Mouse (Mus musculus) ZHBTc4 (cell line): ENCODE data around the gene Crb2.

Source experiments
- DNase-seq: peaks from one replicate; pipeline ENCODE4 v3.0.0-alpha.2; 2011; ENCODE audit warnings: low read depth, low spot score

Crb2 gene

GRCm38 (mm10) chr2:37776016-37776415 is at the start of gene Crb2:
TSS of gene Crb2 (plus strand) at chr2:37776249.
- DNase-seq = peak; percentile 59

- DNase-seq = no peak
Measured at GRCm38 (mm10) chr2:37731241-37731801, 44.7 kb upstream of the Crb2 start.

- peak; percentile 62 for DNase-seq
Measured at GRCm38 (mm10) chr2:37734979-37735806, 40.9 kb upstream of the Crb2 start.

GRCm38 (mm10) chr2:37735807-37736188 is 40.3 kb upstream of the Crb2 start:
- DNase-seq = no peak

GRCm38 (mm10) chr2:37741806-37742554 is 34.1 kb upstream of the Crb2 start:
- DNase-seq = no peak

GRCm38 (mm10) chr2:37744773-37745395 is 31.2 kb upstream of the Crb2 start:
- no peak for DNase-seq

- DNase-seq = no peak
Measured at GRCm38 (mm10) chr2:37746293-37747049, 29.6 kb upstream of the Crb2 start.

- no peak for DNase-seq
Measured at GRCm38 (mm10) chr2:37747909-37748308, 28.1 kb upstream of the Crb2 start.

- DNase-seq = peak; percentile 32
Measured at GRCm38 (mm10) chr2:37748442-37749066, 27.5 kb upstream of the Crb2 start.

- no peak for DNase-seq
Measured at GRCm38 (mm10) chr2:37749323-37749722, 26.7 kb upstream of the Crb2 start.

- no peak for DNase-seq
Measured at GRCm38 (mm10) chr2:37751114-37751513, 24.9 kb upstream of the Crb2 start.

- no peak for DNase-seq
Measured at GRCm38 (mm10) chr2:37756220-37756930, 19.7 kb upstream of the Crb2 start.

- DNase-seq = no peak
Measured at GRCm38 (mm10) chr2:37757016-37757415, 19.0 kb upstream of the Crb2 start.

- no peak for DNase-seq
Measured at GRCm38 (mm10) chr2:37757784-37758183, 18.3 kb upstream of the Crb2 start.

- DNase-seq = no peak
Measured at GRCm38 (mm10) chr2:37758343-37759015, 17.6 kb upstream of the Crb2 start.

- DNase-seq = peak; percentile 43
Measured at GRCm38 (mm10) chr2:37760633-37761032, 15.4 kb upstream of the Crb2 start.

GRCm38 (mm10) chr2:37763638-37764037 is 12.4 kb upstream of the Crb2 start:
- DNase-seq = no peak

GRCm38 (mm10) chr2:37764514-37764913 is 11.5 kb upstream of the Crb2 start:
- no peak for DNase-seq

GRCm38 (mm10) chr2:37765082-37765483 is 11.0 kb upstream of the Crb2 start:
- DNase-seq = no peak
